Mouse (Mus musculus): ENCODE measurements around the gene Tcf20. TPM values are rescaled to one million over a fixed set of nuclear protein-coding genes. Genes with fewer than 3 reads are reported as not detected.

Tcf20 gene
- polyA plus RNA-seq, 1 experiment: 108 TPM

DNA sequence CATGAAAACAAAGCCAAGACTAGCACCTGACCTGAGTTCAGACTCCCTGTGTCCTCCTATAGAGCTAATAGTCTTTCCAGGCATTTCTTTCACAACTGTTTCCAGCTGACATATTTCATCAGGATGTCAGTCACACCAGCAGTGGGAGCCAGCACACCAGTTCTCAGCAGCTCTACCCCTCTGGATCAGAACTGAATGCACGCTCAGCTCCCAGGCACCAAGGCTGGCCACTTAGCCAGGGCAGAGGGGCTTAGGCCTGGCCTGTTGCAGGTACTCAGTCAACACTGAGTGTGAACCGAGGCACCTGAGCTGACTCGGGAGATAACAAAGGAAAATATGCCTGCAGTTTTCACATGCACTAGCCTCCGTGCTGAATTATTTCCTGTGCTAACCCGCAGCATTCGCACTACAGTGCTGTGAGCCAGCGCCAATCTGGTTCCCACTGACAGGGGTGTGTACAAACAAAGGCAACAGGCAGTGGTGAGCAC is 81.1 kb downstream of the Tcf20 start:
- no peaks in the 10 kb centered on the region for H3K9me3 ChIP-seq (replicated peaks; ENCODE audit: control insufficient read depth, insufficient read depth, low read length, poor library complexity, severe bottlenecking)
- H3K9ac ChIP-seq (ENCODE audit: low read depth, poor library complexity, severe bottlenecking): no peak overlapping the region
- no peak overlapping the region for H3K4me3 ChIP-seq (ENCODE audit: low read depth, low read length)
- no peaks in the 10 kb centered on the region for H3K27me3 ChIP-seq (ENCODE audit: control insufficient read depth, insufficient read depth, low read length, poor library complexity, severe bottlenecking)
- H3K27ac ChIP-seq (ENCODE audit: insufficient read depth, low read length): no peak overlapping the region
- H3K36me3 ChIP-seq (ENCODE audit: control insufficient read depth, insufficient read depth, low read length, poor library complexity, severe bottlenecking): no peaks in the 10 kb centered on the region
- peaks cover 10% of the 10 kb centered on the region for H3K4me1 ChIP-seq (ENCODE audit: control insufficient read depth, insufficient read depth, low read length)
- TF ChIP-seq EP300 (IDR thresholded peaks at IDR 0.05; ENCODE audit: insufficient read depth, low read depth, low read length) (no peak), CTCF (IDR thresholded peaks at IDR 0.05; ENCODE audit: low read depth, low read length) (no peak), POLR2A (IDR thresholded peaks at IDR 0.05; ENCODE audit: insufficient read depth, low read length) (no peak)

DNA sequence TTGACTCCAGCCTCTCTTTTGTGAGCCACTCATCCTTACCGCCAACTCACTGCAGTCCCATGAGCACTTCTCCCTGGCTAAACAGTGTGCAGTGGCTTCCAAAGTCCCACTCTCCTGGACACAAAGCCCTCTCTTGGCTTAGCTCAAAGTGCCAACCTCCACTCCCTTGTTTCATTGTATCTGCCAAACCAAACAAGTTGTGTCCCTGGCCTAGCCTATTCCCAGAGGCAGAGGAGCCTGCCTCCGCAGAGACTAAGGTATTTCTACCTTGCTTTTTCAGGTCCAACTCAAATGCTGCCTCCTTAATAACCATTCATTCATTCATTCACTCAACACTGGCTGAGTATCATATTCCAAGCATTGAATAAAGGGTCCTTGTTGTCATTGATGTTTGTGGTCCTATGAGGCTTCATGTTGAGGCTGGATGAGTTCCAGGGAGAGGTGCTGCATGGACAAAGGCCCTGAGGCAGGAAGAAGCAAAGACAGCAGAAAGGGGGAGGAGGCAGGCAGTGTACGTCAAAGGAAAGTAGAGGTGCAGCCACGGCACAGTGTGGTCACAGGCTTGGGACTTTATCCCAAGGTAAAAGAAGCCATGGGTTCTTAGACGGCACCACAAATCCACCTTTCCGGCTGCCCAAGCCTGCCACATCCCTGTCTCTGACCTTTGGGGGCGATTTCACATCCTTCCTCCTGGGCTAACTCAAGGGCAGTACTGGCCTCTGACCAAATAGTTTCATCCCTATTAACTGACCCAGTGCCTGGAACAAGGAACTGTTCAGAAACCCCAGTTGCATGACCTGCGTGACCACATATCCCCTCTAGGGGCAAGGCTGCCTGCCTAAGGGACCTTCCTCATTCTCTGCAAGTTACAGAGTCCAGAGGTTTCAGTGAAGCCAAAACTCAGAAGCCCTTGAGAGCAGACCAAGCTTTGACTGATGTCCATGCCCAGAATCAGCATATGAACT is 82.0 kb downstream of the Tcf20 start:
- no peak overlapping the region for H3K27ac ChIP-seq (ENCODE audit: insufficient read depth, low read length)
- no peak overlapping the region for H3K9ac ChIP-seq (ENCODE audit: low read depth, poor library complexity, severe bottlenecking)
- no peaks in the 10 kb centered on the region for H3K27me3 ChIP-seq (ENCODE audit: control insufficient read depth, insufficient read depth, low read length, poor library complexity, severe bottlenecking)
- TF ChIP-seq EP300 (IDR thresholded peaks at IDR 0.05; ENCODE audit: insufficient read depth, low read depth, low read length) (no peak), POLR2A (IDR thresholded peaks at IDR 0.05; ENCODE audit: insufficient read depth, low read length) (no peak), CTCF (IDR thresholded peaks at IDR 0.05; ENCODE audit: low read depth, low read length) (no peak)
- peaks cover 12% of the 10 kb centered on the region for H3K4me1 ChIP-seq (ENCODE audit: control insufficient read depth, insufficient read depth, low read length)
- H3K4me3 ChIP-seq (ENCODE audit: low read depth, low read length): no peak overlapping the region
- H3K36me3 ChIP-seq (ENCODE audit: control insufficient read depth, insufficient read depth, low read length, poor library complexity, severe bottlenecking): no peaks in the 10 kb centered on the region
- H3K9me3 ChIP-seq (replicated peaks; ENCODE audit: control insufficient read depth, insufficient read depth, low read length, poor library complexity, severe bottlenecking): no peaks in the 10 kb centered on the region

DNA sequence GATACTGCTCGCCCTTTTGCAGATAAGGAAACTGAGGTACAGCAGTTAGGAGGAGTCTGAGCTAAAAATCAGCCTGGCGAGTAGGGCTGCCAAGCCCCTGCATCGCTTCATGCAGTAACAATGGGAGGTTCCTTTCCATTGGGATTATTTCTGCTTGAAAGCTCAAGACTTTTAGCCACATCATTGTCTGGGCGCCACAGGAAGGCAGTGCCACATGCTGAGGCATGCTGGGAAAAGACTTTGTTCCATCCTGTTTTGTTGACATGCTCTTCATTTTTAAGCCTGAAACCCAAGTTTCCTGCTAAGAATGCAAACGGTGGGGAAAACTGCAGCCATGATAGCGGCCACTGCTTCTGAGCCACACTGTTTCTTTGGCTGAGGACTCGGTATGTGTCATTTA is 83.1 kb downstream of the Tcf20 start:
- H3K27me3 ChIP-seq (ENCODE audit: control insufficient read depth, insufficient read depth, low read length, poor library complexity, severe bottlenecking): no peaks in the 10 kb centered on the region
- TF ChIP-seq CTCF (IDR thresholded peaks at IDR 0.05; ENCODE audit: low read depth, low read length) (no peak), EP300 (IDR thresholded peaks at IDR 0.05; ENCODE audit: insufficient read depth, low read depth, low read length) (no peak), POLR2A (IDR thresholded peaks at IDR 0.05; ENCODE audit: insufficient read depth, low read length) (no peak)
- H3K4me3 ChIP-seq (ENCODE audit: low read depth, low read length): no peak overlapping the region
- no peaks in the 10 kb centered on the region for H3K36me3 ChIP-seq (ENCODE audit: control insufficient read depth, insufficient read depth, low read length, poor library complexity, severe bottlenecking)
- H3K4me1 ChIP-seq (ENCODE audit: control insufficient read depth, insufficient read depth, low read length): peaks cover 12% of the 10 kb centered on the region
- no peak overlapping the region for H3K9ac ChIP-seq (ENCODE audit: low read depth, poor library complexity, severe bottlenecking)
- H3K9me3 ChIP-seq (replicated peaks; ENCODE audit: control insufficient read depth, insufficient read depth, low read length, poor library complexity, severe bottlenecking): no peaks in the 10 kb centered on the region
- H3K27ac ChIP-seq (ENCODE audit: insufficient read depth, low read length): no peak overlapping the region

DNA sequence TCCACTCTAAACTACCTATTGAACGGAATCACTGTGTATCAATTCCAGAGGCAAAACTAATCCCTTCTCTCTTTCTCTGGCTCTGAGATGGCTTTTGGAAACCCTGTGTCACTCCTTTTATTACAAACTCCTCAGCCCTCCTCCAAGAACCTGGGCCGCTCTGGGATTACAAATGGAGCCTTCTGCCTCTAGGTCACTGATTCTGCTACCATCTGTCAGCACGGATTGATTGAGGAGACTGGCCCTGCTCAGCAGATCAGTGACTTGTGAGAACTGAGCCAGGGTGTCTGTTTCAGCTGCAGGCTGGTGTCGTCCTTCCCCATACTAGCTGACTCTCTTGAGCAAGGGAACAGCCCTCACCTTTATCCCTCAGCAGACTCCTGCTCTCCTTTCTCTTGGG is 85.2 kb downstream of the Tcf20 start:
- TF ChIP-seq POLR2A (IDR thresholded peaks at IDR 0.05; ENCODE audit: insufficient read depth, low read length): no peak
- TF ChIP-seq CTCF (IDR thresholded peaks at IDR 0.05; ENCODE audit: low read depth, low read length): no peak
- no peak for TF ChIP-seq EP300 (IDR thresholded peaks at IDR 0.05; ENCODE audit: insufficient read depth, low read depth, low read length)
- H3K4me1 ChIP-seq (ENCODE audit: control insufficient read depth, insufficient read depth, low read length): peaks cover 12% of the 10 kb centered on the region

DNA sequence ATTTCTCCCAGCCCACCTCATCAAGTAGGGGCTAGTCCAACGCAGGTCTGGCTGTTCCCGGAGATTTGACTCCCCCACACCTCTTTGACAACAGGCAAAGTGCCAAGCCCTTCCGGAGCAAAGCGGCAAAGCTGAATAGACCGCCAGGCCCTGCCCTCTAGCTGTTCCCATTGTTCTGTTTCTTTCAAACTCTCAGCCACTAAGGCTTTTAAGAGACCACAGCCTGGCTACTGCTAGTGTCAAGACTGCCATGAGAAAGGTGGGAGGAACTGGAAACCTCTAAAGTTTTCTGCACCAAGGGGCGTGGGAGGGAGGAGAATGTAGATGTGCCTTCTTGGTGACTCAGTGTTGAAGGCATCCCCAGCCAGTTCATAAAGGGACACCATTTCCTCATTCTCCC is 86.4 kb downstream of the Tcf20 start:
- H3K27ac ChIP-seq (ENCODE audit: insufficient read depth, low read length): peak overlapping the region; percentile 99
- 0 out of 2 replicates have a peak overlapping the region, but pooled peaks have one; percentile 100 for H3K9ac ChIP-seq (ENCODE audit: low read depth, poor library complexity, severe bottlenecking)
- no peaks in the 10 kb centered on the region for H3K27me3 ChIP-seq (ENCODE audit: control insufficient read depth, insufficient read depth, low read length, poor library complexity, severe bottlenecking)
- TF ChIP-seq EP300 (IDR thresholded peaks at IDR 0.05; ENCODE audit: insufficient read depth, low read depth, low read length): peak; percentile 92
- peak; percentile 11 for TF ChIP-seq POLR2A (IDR thresholded peaks at IDR 0.05; ENCODE audit: insufficient read depth, low read length)
- TF ChIP-seq CTCF (IDR thresholded peaks at IDR 0.05; ENCODE audit: low read depth, low read length): no peak
- no peaks in the 10 kb centered on the region for H3K9me3 ChIP-seq (replicated peaks; ENCODE audit: control insufficient read depth, insufficient read depth, low read length, poor library complexity, severe bottlenecking)
- peaks cover 12% of the 10 kb centered on the region for H3K4me1 ChIP-seq (ENCODE audit: control insufficient read depth, insufficient read depth, low read length)
- peak overlapping the region; percentile 32 for H3K4me3 ChIP-seq (ENCODE audit: low read depth, low read length)
- no peaks in the 10 kb centered on the region for H3K36me3 ChIP-seq (ENCODE audit: control insufficient read depth, insufficient read depth, low read length, poor library complexity, severe bottlenecking)

More for the DNA sequence above, 85.2 kb downstream of the Tcf20 start:
- Histone ChIP-seq H3K9me3 (replicated peaks; ENCODE audit: control insufficient read depth, insufficient read depth, low read length, poor library complexity, severe bottlenecking) (no peaks in the 10 kb centered on the region), H3K27ac (ENCODE audit: insufficient read depth, low read length) (peak overlapping the region; percentile 10; the same call in 1 of the 2 replicates), H3K9ac (ENCODE audit: low read depth, poor library complexity, severe bottlenecking) (peak overlapping the region; percentile 20; the same call in 1 of the 2 replicates), H3K36me3 (ENCODE audit: control insufficient read depth, insufficient read depth, low read length, poor library complexity, severe bottlenecking) (no peaks in the 10 kb centered on the region), H3K4me3 (ENCODE audit: low read depth, low read length) (no peak overlapping the region), H3K27me3 (ENCODE audit: control insufficient read depth, insufficient read depth, low read length, poor library complexity, severe bottlenecking) (no peaks in the 10 kb centered on the region)

DNA sequence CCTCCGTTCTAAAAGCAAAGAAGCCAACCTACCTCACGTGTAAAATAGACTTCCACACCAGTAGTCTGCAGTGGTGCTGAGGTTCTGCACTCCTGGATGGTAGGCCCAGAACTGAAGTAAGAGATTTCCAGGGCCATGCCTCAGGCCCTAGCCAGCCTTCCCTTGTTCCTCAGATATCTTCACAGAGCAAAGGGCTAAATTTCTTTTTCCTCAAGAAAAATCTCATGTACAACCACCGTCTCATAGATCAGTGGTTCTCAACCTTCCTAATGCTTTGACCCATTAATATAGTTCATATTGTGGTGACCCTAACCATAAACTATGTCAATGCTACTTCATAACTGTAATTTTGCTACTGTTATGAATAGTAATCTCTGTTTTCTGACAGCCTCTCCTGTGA is 87.3 kb downstream of the Tcf20 start:
- Histone ChIP-seq H3K27me3 (ENCODE audit: control insufficient read depth, insufficient read depth, low read length, poor library complexity, severe bottlenecking) (no peaks in the 10 kb centered on the region), H3K4me1 (ENCODE audit: control insufficient read depth, insufficient read depth, low read length) (peaks cover 11% of the 10 kb centered on the region), H3K4me3 (ENCODE audit: low read depth, low read length) (peak overlapping the region; percentile 62), H3K27ac (ENCODE audit: insufficient read depth, low read length) (peak overlapping the region; percentile 97), H3K9me3 (replicated peaks; ENCODE audit: control insufficient read depth, insufficient read depth, low read length, poor library complexity, severe bottlenecking) (no peaks in the 10 kb centered on the region), H3K9ac (ENCODE audit: low read depth, poor library complexity, severe bottlenecking) (peak overlapping the region; percentile 100), H3K36me3 (ENCODE audit: control insufficient read depth, insufficient read depth, low read length, poor library complexity, severe bottlenecking) (no peaks in the 10 kb centered on the region; the same call in 1 of the 2 replicates)
- TF ChIP-seq EP300 (IDR thresholded peaks at IDR 0.05; ENCODE audit: insufficient read depth, low read depth, low read length) (no peak), POLR2A (IDR thresholded peaks at IDR 0.05; ENCODE audit: insufficient read depth, low read length) (no peak), CTCF (IDR thresholded peaks at IDR 0.05; ENCODE audit: low read depth, low read length) (no peak)

All from ES-Bruce4 (cell line).